Mouse (Mus musculus) C2C12 (cell line): Measurements from ENCODE around the gene Gm20715.

Experiments
- CEBPB ChIP-seq: IDR thresholded peaks from one replicate; pipeline ENCODE4 v1.6.1; 2011; ENCODE audit warnings: low read depth, mild to moderate bottlenecking, control low read depth, moderate library complexity
- CTCF ChIP-seq: IDR thresholded peaks from one replicate; pipeline ENCODE4 v1.5.1; 2011; ENCODE audit not compliant: control insufficient read depth, insufficient read depth, insufficient read length
- MAX ChIP-seq: IDR thresholded peaks from one replicate; pipeline ENCODE4 v1.6.1; 2011; ENCODE audit warnings: mild to moderate bottlenecking, control low read depth
- MYOD1 ChIP-seq: IDR thresholded peaks from one replicate; pipeline ENCODE4 v1.6.1; 2011; ENCODE audit warnings: low read depth; ENCODE audit not compliant: control insufficient read depth, insufficient read length
- MYOG ChIP-seq: IDR thresholded peaks from one replicate; pipeline ENCODE4 v1.6.1; 2011; ENCODE audit not compliant: control insufficient read depth, insufficient read length; ENCODE audit errors: extremely low read depth
- USF1 ChIP-seq: IDR thresholded peaks from one replicate; pipeline ENCODE4 v1.6.1; 2011; ENCODE audit warnings: low read depth, mild to moderate bottlenecking, control low read depth, moderate library complexity

DNA sequence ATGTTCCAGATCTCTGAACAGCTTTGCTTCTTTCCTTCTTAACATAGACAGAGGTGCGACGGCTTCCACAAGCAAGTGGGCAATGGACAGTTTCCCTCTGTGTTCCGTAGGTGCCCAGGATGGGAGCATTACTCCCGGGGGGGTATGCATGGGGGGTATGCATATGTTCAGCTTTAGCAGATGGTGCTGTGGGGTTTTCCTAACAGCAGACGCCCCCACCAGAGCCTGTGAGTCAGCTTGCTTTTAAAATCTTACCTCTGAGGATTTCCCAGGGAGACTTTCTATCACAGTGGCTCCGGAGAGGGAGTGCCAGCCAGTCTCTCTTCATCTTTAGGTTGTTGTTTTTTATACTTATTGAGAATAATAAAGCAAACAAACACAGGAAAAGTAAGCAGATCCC lies 9.8 kb downstream of the Gm20715 start:
- TF ChIP-seq CTCF (no peak), CEBPB (no peak), MYOG (no peak), USF1 (no peak), MAX (no peak), MYOD1 (no peak)
